Comparison of ENCODE assay signal across 6 mouse cellular contexts in the genomic region with DNA sequence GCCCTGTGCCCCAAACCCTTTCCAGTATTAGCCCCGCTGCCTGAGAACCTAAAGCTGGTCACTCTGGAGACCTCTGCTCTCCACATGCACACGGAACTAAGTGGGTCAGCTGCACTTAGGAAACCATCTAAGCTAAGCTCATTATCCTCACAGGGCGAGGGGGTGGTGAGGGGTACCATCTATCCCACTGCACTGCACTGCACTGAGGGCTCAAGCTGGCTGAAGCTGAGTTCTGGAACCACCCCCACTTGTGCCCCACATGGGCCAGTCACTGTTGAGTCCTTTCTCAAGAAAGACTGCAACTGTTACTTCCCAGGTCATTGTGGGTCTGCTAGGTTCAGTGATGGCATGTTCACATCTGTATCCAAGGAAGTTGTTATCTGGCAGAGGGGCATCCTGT. TPM values are rescaled to one million over a fixed set of nuclear protein-coding genes. Genes with fewer than 3 reads are reported as not detected.
DNase-seq lines count a peak whose midpoint lies in the region; ATAC-seq and TF ChIP-seq lines count a peak whose summit lies in the region.
"Not testable (repeated sequence)": the region's sequence is repeated elsewhere in the genome, so short reads cannot be mapped to it uniquely, and the experiment has no call there.

No protein-coding gene starts in this region.

- ATAC-seq in embryonic facial prominence, embryonic 12.5 days (ENCODE audit: insufficient number of reproducible peaks, insufficient read depth, low FRiP score, low TSS enrichment), result peak; percentile 56; the same call in 1 of the 2 replicates
- ATAC-seq in hindbrain, embryonic 15.5 days (ENCODE audit: low FRiP score, low read depth), result peak; percentile 35; the same call in 1 of the 2 replicates
- 0 out of 2 replicates have a peak, but pooled peaks have one; percentile 30 for ATAC-seq in liver, embryonic 12.5 days
- peak; percentile 38; the same call in 1 of the 2 replicates for ATAC-seq in midbrain, embryonic 16.5 days
- 0 out of 2 replicates have a peak, but pooled peaks have one; percentile 36 for ATAC-seq in stomach, postnatal 0 days (ENCODE audit: low FRiP score, low TSS enrichment)

- H3K4me2 ChIP-seq in embryonic facial prominence, embryonic 12.5 days (replicated peaks); hindbrain, embryonic 15.5 days; liver, embryonic 12.5 days; midbrain, embryonic 16.5 days (ENCODE audit: low read length); stomach, postnatal 0 days (replicated peaks; ENCODE audit: low read depth): not testable (repeated sequence)

- H3K4me3 ChIP-seq in embryonic facial prominence, embryonic 12.5 days; hindbrain, embryonic 15.5 days; liver, embryonic 12.5 days; midbrain, embryonic 16.5 days (ENCODE audit: low read depth, low read length); stomach, postnatal 0 days (ENCODE audit: low read depth, low read length): not testable (repeated sequence)

- H3K36me3 ChIP-seq in embryonic facial prominence, embryonic 12.5 days, result peaks cover 21% of the 10 kb centered on the region
- H3K36me3 ChIP-seq in hindbrain, embryonic 15.5 days, result peaks cover 19% of the 10 kb centered on the region
- H3K36me3 ChIP-seq in liver, embryonic 12.5 days, result peaks cover 28% of the 10 kb centered on the region
- not testable (repeated sequence) for H3K36me3 ChIP-seq in midbrain, embryonic 16.5 days (ENCODE audit: control insufficient read depth, insufficient read depth, low read length)
- peaks cover 16% of the 10 kb centered on the region for H3K36me3 ChIP-seq in stomach, postnatal 0 days (ENCODE audit: control insufficient read depth, insufficient read depth, low read length)

- peak; percentile 70 for DNase-seq in heart, adult 11 months
- DNase-seq in stomach, postnatal 0 days (ENCODE audit: low spot score), result not testable (repeated sequence)

- TF ChIP-seq EP300 in stomach, postnatal 0 days (optimal IDR thresholded peaks at IDR 0.05), result not testable (repeated sequence)

- not testable (repeated sequence) for H3K27ac ChIP-seq in embryonic facial prominence, embryonic 12.5 days; hindbrain, embryonic 15.5 days (replicated peaks); liver, embryonic 12.5 days; midbrain, embryonic 16.5 days (ENCODE audit: low read length); stomach, postnatal 0 days (replicated peaks)

- H3K27me3 ChIP-seq in embryonic facial prominence, embryonic 12.5 days; hindbrain, embryonic 15.5 days; liver, embryonic 12.5 days (replicated peaks); midbrain, embryonic 16.5 days (ENCODE audit: control insufficient read depth, insufficient read depth, low read depth, low read length); stomach, postnatal 0 days (ENCODE audit: control insufficient read depth, insufficient read depth, low read length): not testable (repeated sequence)

- not testable (repeated sequence) for H3K9ac ChIP-seq in embryonic facial prominence, embryonic 12.5 days; hindbrain, embryonic 15.5 days; liver, embryonic 12.5 days; midbrain, embryonic 16.5 days (ENCODE audit: low read depth, low read length); stomach, postnatal 0 days (ENCODE audit: low read length)

- WGBS in embryonic facial prominence, embryonic 12.5 days, result 93% methylated on average over 3 of the region's 3 CpGs
- 84% methylated on average over 3 of the region's 3 CpGs for whole genome bisulfite sequencing in hindbrain, embryonic 15.5 days
- 49% methylated on average over 2 of the region's 3 CpGs for WGBS in liver, embryonic 12.5 days (ENCODE audit: insufficient replicate concordance)
- WGBS in midbrain, embryonic 16.5 days, result 100% methylated on average over 1 of the region's 3 CpGs
- WGBS in stomach, postnatal 0 days, result 52% methylated on average over 2 of the region's 3 CpGs

- TF ChIP-seq CTCF in stomach, postnatal 0 days (IDR thresholded peaks at IDR 0.05; ENCODE audit: low read depth), result not testable (repeated sequence)

- not testable (repeated sequence) for H3K9me3 ChIP-seq in embryonic facial prominence, embryonic 12.5 days; hindbrain, embryonic 15.5 days; liver, embryonic 12.5 days (replicated peaks); midbrain, embryonic 16.5 days (replicated peaks; ENCODE audit: control insufficient read depth, low read length, poor library complexity, severe bottlenecking); stomach, postnatal 0 days (ENCODE audit: control insufficient read depth, low read length)

- not testable (repeated sequence) for H3K4me1 ChIP-seq in embryonic facial prominence, embryonic 12.5 days; hindbrain, embryonic 15.5 days (replicated peaks); liver, embryonic 12.5 days; midbrain, embryonic 16.5 days (ENCODE audit: control insufficient read depth, insufficient read depth, low read length); stomach, postnatal 0 days (replicated peaks; ENCODE audit: control insufficient read depth, insufficient read depth)

RNA-seq across cellular contexts. Expression of a gene that starts 17.0 kb away (rescaled TPM):
- polyA plus RNA-seq in embryonic facial prominence, embryonic 12.5 days (2016; fragmentation: Nextera tagmentation; extraction: Ambion mirVana), result 91.2 and 113 TPM in 2 replicates
- polyA plus RNA-seq in hindbrain, embryonic 15.5 days (2015; fragmentation: Nextera tagmentation; extraction: Ambion mirVana), result 76.1 and 81.0 TPM in 2 replicates
- 90.2 and 90.5 TPM in 2 replicates for polyA plus RNA-seq in liver, embryonic 12.5 days (2016; fragmentation: Nextera tagmentation; extraction: Ambion mirVana)
- polyA plus RNA-seq in midbrain, embryonic 16.5 days (2015; fragmentation: Nextera tagmentation; extraction: Ambion mirVana), result 90.7 and 93.8 TPM in 2 replicates
- polyA plus RNA-seq in stomach, postnatal 0 days (2015; fragmentation: Nextera tagmentation; extraction: Ambion mirVana), result 54.8 and 71.5 TPM in 2 replicates

RNA-seq across cellular contexts. Expression of a gene that starts 27.1 kb away (rescaled TPM):
- 69.9 and 71.5 TPM in 2 replicates for polyA plus RNA-seq in embryonic facial prominence, embryonic 12.5 days (2016; fragmentation: Nextera tagmentation; extraction: Ambion mirVana)
- polyA plus RNA-seq in hindbrain, embryonic 15.5 days (2015; fragmentation: Nextera tagmentation; extraction: Ambion mirVana), result 62.7 and 65.5 TPM in 2 replicates
- polyA plus RNA-seq in liver, embryonic 12.5 days (2016; fragmentation: Nextera tagmentation; extraction: Ambion mirVana), result 23.7 and 25.1 TPM in 2 replicates
- 63.3 and 66.8 TPM in 2 replicates for polyA plus RNA-seq in midbrain, embryonic 16.5 days (2015; fragmentation: Nextera tagmentation; extraction: Ambion mirVana)
- polyA plus RNA-seq in stomach, postnatal 0 days (2015; fragmentation: Nextera tagmentation; extraction: Ambion mirVana), result 24.6 and 25.1 TPM in 2 replicates

RNA-seq across cellular contexts. Expression of a gene that starts 27.5 kb away (rescaled TPM):
- 42.9 and 51.4 TPM in 2 replicates for polyA plus RNA-seq in embryonic facial prominence, embryonic 12.5 days (2016; fragmentation: Nextera tagmentation; extraction: Ambion mirVana)
- polyA plus RNA-seq in hindbrain, embryonic 15.5 days (2015; fragmentation: Nextera tagmentation; extraction: Ambion mirVana), result 89.0 and 92.9 TPM in 2 replicates
- 12.6 and 13.7 TPM in 2 replicates for polyA plus RNA-seq in liver, embryonic 12.5 days (2016; fragmentation: Nextera tagmentation; extraction: Ambion mirVana)
- 102 and 107 TPM in 2 replicates for polyA plus RNA-seq in midbrain, embryonic 16.5 days (2015; fragmentation: Nextera tagmentation; extraction: Ambion mirVana)
- 10.8 and 10.9 TPM in 2 replicates for polyA plus RNA-seq in stomach, postnatal 0 days (2015; fragmentation: Nextera tagmentation; extraction: Ambion mirVana)

RNA-seq across cellular contexts. Expression of a gene that starts 36.3 kb away (rescaled TPM):
- polyA plus RNA-seq in embryonic facial prominence, embryonic 12.5 days (2016; fragmentation: Nextera tagmentation; extraction: Ambion mirVana), result 50.1 and 51.9 TPM in 2 replicates
- 41.1 and 43.0 TPM in 2 replicates for polyA plus RNA-seq in hindbrain, embryonic 15.5 days (2015; fragmentation: Nextera tagmentation; extraction: Ambion mirVana)
- 29.0 and 32.8 TPM in 2 replicates for polyA plus RNA-seq in liver, embryonic 12.5 days (2016; fragmentation: Nextera tagmentation; extraction: Ambion mirVana)
- 38.9 and 43.0 TPM in 2 replicates for polyA plus RNA-seq in midbrain, embryonic 16.5 days (2015; fragmentation: Nextera tagmentation; extraction: Ambion mirVana)
- polyA plus RNA-seq in stomach, postnatal 0 days (2015; fragmentation: Nextera tagmentation; extraction: Ambion mirVana), result 13.9 and 17.4 TPM in 2 replicates

RNA-seq across cellular contexts. Expression of a gene that starts 36.4 kb away (rescaled TPM):
- polyA plus RNA-seq in embryonic facial prominence, embryonic 12.5 days (2016; fragmentation: Nextera tagmentation; extraction: Ambion mirVana), result 65.6 TPM in 2 replicates
- polyA plus RNA-seq in hindbrain, embryonic 15.5 days (2015; fragmentation: Nextera tagmentation; extraction: Ambion mirVana), result 57.0 and 59.1 TPM in 2 replicates
- polyA plus RNA-seq in liver, embryonic 12.5 days (2016; fragmentation: Nextera tagmentation; extraction: Ambion mirVana), result 113 and 123 TPM in 2 replicates
- polyA plus RNA-seq in midbrain, embryonic 16.5 days (2015; fragmentation: Nextera tagmentation; extraction: Ambion mirVana), result 46.9 and 54.4 TPM in 2 replicates
- polyA plus RNA-seq in stomach, postnatal 0 days (2015; fragmentation: Nextera tagmentation; extraction: Ambion mirVana), result 80.0 and 83.4 TPM in 2 replicates
